In the genomic region with DNA sequence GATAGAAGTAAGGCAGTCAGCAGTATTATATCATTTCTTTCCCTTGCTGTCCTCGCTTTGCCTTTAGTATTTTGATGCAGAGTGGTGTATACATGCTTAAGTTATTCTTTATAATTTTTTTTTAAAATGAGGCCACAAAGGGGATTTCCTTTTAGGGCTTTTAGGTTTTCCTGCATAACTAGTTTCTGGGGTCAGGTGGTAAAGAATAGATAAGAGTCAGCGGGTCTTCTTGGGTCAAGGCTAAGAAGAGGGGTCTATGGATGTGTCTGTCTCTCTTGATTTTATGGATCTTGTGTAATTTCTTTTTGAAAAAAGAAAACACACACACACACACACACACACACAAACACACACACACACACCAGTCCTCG, we compare ENCODE assay signal across 8 mouse cellular contexts. TPM values are rescaled to one million over a fixed set of nuclear protein-coding genes. Genes with fewer than 3 reads are reported as not detected.
DNase-seq lines count a peak whose midpoint lies in the region; ATAC-seq and TF ChIP-seq lines count a peak whose summit lies in the region.

No protein-coding gene starts in this region.

- peak overlapping the region; percentile 90 for H3K4me3 ChIP-seq in lung, postnatal 0 days (ENCODE audit: low read depth, low read length)
- peak overlapping the region; percentile 89 for H3K4me3 ChIP-seq in forebrain, embryonic 12.5 days (replicated peaks)
- peak overlapping the region; percentile 85 for H3K4me3 ChIP-seq in limb, embryonic 13.5 days
- H3K4me3 ChIP-seq in small intestine, adult 2 months (ENCODE audit: low read depth, low read length), result peak overlapping the region; percentile 93

- no peaks in the 10 kb centered on the region for H3K9me3 ChIP-seq in lung, postnatal 0 days (ENCODE audit: low read length)
- H3K9me3 ChIP-seq in forebrain, embryonic 12.5 days, result no peaks in the 10 kb centered on the region
- H3K9me3 ChIP-seq in limb, embryonic 13.5 days, result no peaks in the 10 kb centered on the region

- H3K36me3 ChIP-seq in lung, postnatal 0 days (ENCODE audit: insufficient read depth, low read length), result no peaks in the 10 kb centered on the region
- no peaks in the 10 kb centered on the region for H3K36me3 ChIP-seq in forebrain, embryonic 12.5 days (replicated peaks)
- H3K36me3 ChIP-seq in limb, embryonic 13.5 days, result no peaks in the 10 kb centered on the region
- H3K36me3 ChIP-seq in small intestine, adult 2 months (ENCODE audit: control insufficient read depth, insufficient read depth, low read length), result no peaks in the 10 kb centered on the region

- H3K27ac ChIP-seq in lung, postnatal 0 days (ENCODE audit: low read length), result peak overlapping the region; percentile 97
- H3K27ac ChIP-seq in forebrain, embryonic 12.5 days, result peak overlapping the region; percentile 95; the same call in 1 of the 2 replicates
- H3K27ac ChIP-seq in limb, embryonic 13.5 days, result peak overlapping the region; percentile 87; the same call in 1 of the 2 replicates
- peak overlapping the region; percentile 90; the same call in 1 of the 2 replicates for H3K27ac ChIP-seq in small intestine, adult 2 months (ENCODE audit: insufficient read depth, low read depth, low read length)

- WGBS in lung, postnatal 0 days, result 27% methylated on average over 3 of the region's 3 CpGs
- WGBS in forebrain, embryonic 12.5 days, result 42% methylated on average over 3 of the region's 3 CpGs
- WGBS in limb, embryonic 13.5 days, result 48% methylated on average over 3 of the region's 3 CpGs
- 13% methylated on average over 3 of the region's 3 CpGs for WGBS in small intestine, adult 2 months

- ATAC-seq in lung, postnatal 0 days, result no peak
- ATAC-seq in forebrain, embryonic 12.5 days (ENCODE audit: low FRiP score), result no peak
- ATAC-seq in limb, embryonic 13.5 days (ENCODE audit: low FRiP score, low read depth), result no peak

- H3K4me2 ChIP-seq in lung, postnatal 0 days (replicated peaks; ENCODE audit: low read depth, low read length), result peak overlapping the region; percentile 62
- peak overlapping the region; percentile 64 for H3K4me2 ChIP-seq in forebrain, embryonic 12.5 days
- peak overlapping the region; percentile 81 for H3K4me2 ChIP-seq in limb, embryonic 13.5 days (replicated peaks)

- peak overlapping the region; percentile 97 for H3K9ac ChIP-seq in lung, postnatal 0 days (replicated peaks; ENCODE audit: low read depth)
- H3K9ac ChIP-seq in forebrain, embryonic 12.5 days, result 0 out of 2 replicates have a peak overlapping the region, but pooled peaks have one; percentile 96
- H3K9ac ChIP-seq in limb, embryonic 13.5 days, result peak overlapping the region; percentile 95

- TF ChIP-seq POLR2A in small intestine, adult 2 months (IDR thresholded peaks at IDR 0.05; ENCODE audit: low read depth, low read length), result no peak

- TF ChIP-seq EP300 in lung, postnatal 0 days (IDR thresholded peaks at IDR 0.05), result no peak

- DNase-seq in lung, postnatal 0 days (ENCODE audit: low spot score), result no peak
- no peak for DNase-seq in lung, postnatal 14 days
- no peak for DNase-seq in adrenal gland, postnatal 4 days (ENCODE audit: low spot score in 2 of 2)
- no peak for DNase-seq in thymus, postnatal 14 days
- DNase-seq in c-Kit-positive CD71-positive TER-119-positive erythroid progenitor cells, embryonic 14.5 days (ENCODE audit: low spot score), result no peak

- peaks cover 19% of the 10 kb centered on the region for H3K4me1 ChIP-seq in lung, postnatal 0 days (ENCODE audit: insufficient read depth, low read depth, low read length)
- peaks cover 41% of the 10 kb centered on the region for H3K4me1 ChIP-seq in forebrain, embryonic 12.5 days
- peaks cover 33% of the 10 kb centered on the region for H3K4me1 ChIP-seq in limb, embryonic 13.5 days
- peaks cover 13% of the 10 kb centered on the region for H3K4me1 ChIP-seq in small intestine, adult 2 months (ENCODE audit: control insufficient read depth, insufficient read depth, insufficient read length, low read length)

- H3K27me3 ChIP-seq in lung, postnatal 0 days (replicated peaks; ENCODE audit: insufficient read depth, low read length), result no peaks in the 10 kb centered on the region
- H3K27me3 ChIP-seq in forebrain, embryonic 12.5 days, result peaks cover 12% of the 10 kb centered on the region; the same call in 1 of the 2 replicates
- no peaks in the 10 kb centered on the region for H3K27me3 ChIP-seq in limb, embryonic 13.5 days
- H3K27me3 ChIP-seq in small intestine, adult 2 months (ENCODE audit: control insufficient read depth, insufficient read depth, low read length), result no peaks in the 10 kb centered on the region

- TF ChIP-seq CTCF in lung, postnatal 0 days (IDR thresholded peaks at IDR 0.05), result no peak
- no peak for TF ChIP-seq CTCF in small intestine, adult 2 months (IDR thresholded peaks at IDR 0.05; ENCODE audit: extremely low read depth, insufficient read length, insufficient replicate concordance, low read depth, low read length)

RNA-seq across cellular contexts. Expression of a gene that starts 1.6 kb away (rescaled TPM):
- polyA plus RNA-seq in lung, postnatal 0 days (2015; fragmentation: Nextera tagmentation; extraction: Ambion mirVana), result 13.1 and 13.7 TPM in 2 replicates
- polyA plus RNA-seq in forebrain, embryonic 12.5 days (2016; fragmentation: Nextera tagmentation; extraction: Ambion mirVana), result 19.3 and 19.4 TPM in 2 replicates
- 18.6 and 19.7 TPM in 2 replicates for polyA plus RNA-seq in limb, embryonic 13.5 days (2015; fragmentation: Nextera tagmentation; extraction: Ambion mirVana)
- 4.9 and 29.1 TPM in 2 replicates for polyA plus RNA-seq in small intestine, adult 2 months (2012; rRNA removed)
- total RNA-seq in adrenal gland, postnatal 4 days (2021), result 10 to 100 TPM; 29.4 to 30.9 TPM
